Mouse (Mus musculus) retina, adult 2 months (tissue): ENCODE data around the gene Auts2.

Source experiments
- DNase-seq: peaks from one replicate; pipeline ENCODE4 v3.0.0-alpha.2; 2012; ENCODE audit warnings: low read depth, low spot score

Gene Auts2

DNA sequence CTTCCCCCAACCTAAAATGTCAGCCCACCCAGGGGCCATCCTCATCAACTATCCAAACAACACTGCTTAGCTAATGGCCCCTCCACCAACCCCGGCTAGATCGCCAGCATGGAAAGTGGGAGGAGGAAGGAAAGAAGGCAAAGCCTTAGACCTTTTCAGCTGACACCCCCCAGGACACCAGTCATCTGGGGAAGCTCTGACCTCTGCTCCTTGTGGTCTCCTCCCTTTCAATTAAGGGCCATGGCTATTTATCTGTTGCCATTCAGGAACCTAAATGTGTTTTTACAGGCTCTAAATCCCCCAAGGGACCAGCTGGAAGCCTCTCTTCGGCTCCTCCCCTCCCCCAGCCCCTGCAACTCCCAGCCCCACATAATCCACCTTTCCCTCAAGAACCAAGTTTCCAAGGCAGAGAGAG, 42.3 kb downstream of the Auts2 start:
- no peak for DNase-seq

DNA sequence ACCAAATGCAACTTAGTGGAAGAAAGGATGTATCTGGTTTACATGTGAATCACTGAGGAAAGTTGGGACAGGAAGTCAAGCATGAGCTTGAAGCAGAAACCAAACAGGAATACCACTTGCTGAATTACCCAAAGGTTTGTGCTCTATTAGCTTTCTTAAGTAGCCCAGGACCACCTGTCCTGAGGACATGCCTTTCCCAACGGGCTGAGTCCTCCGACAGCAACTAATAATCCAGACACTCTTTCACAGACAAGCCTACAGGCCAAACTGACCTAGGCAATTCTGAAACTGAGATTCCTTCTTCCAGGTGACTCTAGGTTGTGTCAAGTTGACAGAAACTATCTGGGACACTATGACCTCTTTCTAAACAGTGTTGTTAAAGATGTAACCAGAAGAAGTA, 44.2 kb downstream of the Auts2 start:
- no peak for DNase-seq

DNA sequence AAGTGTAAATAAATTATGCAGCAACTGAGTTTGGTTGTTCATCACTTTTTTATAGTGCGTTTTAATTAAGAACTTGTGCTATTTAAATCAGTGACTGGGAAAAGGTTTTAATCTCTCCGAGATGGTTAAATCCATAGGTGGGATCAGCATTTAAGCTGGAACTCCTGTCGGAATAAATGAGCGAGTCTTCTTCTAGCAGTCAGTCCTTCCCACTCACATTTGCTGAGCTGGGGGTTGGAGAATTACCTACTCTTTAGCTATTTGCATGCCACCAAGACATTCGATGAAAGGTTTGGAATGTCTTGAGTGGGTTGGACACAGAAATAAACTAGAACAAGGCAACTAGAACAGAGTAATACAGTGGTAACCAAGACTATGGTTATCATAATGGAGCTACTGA, 45.1 kb downstream of the Auts2 start:
- DNase-seq, result no peak

DNA sequence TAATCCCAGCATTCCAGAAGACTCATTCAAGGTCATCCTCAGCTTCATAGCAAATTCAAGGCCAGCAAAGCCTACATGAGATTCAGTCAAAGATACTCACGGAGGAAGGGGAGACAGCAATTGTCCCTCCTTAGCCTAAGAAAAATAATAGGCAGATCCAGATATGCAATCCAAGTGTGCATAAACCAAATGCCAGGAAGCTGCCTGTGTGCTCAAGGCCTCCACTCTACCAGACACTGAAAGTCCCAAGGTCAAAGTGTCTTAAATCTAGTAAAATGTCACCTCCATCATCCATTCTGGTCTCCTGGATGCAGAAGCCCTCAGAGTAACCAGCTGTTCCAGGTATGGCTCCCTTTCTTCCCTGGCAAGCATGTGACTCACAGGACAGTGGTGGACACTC, 50.4 kb downstream of the Auts2 start:
- DNase-seq, result no peak

DNA sequence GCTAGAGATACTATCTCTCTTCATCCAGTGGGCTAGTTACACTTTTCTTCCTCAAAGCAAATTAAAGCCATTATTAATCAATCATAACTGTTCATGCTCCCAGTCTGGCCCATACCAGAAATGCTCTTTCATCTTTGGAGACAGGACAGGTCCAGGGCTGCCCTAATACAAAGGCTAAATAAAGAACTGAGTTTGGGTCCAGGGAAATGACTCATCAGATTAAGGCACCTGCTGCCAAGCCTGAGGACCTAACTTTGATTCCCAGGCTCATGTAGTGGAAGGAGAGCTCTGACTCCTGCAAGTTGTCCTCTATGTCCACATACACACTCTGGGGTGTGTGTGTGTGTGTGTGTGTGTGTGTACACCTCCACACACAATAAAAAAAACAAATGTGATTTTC, 51.1 kb downstream of the Auts2 start:
- no peak for DNase-seq

DNA sequence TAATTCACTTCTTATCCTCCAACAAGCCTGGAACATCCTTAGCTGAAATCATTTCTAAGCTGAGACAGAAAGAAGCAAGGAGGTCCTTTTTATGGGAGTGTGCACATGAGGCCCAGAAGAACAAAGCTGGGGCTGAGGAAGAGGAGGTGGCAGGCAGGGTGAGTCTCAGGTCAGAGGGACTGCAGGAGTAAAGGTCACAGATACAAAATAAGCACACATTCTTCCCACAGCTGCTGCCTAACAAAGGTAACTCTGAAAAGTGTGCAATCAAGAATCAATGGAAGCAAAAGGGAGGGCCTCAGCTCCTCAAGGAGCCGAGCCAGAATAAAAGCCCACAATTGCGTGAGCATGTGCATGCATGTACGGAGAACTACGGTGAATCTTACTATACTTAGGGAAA, 51.6 kb downstream of the Auts2 start:
- DNase-seq, result no peak

DNA sequence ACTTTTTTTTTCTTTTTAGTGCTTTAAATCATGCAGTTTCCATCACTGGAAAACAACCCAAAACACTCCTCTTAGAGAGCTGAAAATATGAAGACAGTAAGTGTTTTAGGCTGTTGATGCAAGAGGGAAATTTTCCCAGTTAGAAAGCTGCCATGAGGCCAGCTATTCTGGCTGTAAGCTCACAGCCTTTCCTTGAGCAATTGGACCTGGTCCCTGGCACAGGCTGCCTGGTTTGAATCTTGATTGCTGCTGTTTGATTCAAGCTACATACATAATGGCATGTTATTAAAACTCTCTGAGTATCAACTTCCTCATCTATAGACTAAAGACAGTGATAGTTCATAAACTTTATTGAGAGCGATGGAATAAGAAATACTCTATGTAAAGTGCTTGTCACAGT, 52.8 kb downstream of the Auts2 start:
- DNase-seq, result no peak

DNA sequence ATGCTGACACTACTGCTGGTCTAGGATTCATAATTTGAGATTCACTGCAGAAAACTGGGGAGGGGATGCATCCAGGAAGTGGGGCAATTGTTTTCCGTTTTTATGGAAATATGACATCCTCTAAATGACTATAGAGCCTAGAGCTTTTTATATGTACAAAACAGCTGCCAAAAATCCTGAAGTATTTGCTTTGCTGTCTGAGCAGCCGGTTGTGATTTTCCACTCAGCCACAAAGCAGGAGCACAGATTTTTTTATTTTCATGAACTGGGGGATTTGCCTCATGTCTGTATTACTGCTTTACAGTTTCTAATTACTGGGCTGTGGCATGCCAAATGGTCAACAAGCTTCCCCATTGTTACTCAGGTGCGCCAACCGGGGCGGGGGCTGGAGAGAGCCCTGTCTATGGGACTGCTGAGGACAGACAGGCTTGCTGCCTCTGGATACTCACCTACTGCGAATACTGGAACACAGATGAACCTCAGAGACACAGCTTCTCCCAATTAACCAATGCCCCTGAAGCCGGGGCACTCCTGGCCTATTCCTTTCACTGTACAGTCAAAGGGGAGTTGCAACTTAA, 53.3 kb downstream of the Auts2 start:
- no peak for DNase-seq

DNA sequence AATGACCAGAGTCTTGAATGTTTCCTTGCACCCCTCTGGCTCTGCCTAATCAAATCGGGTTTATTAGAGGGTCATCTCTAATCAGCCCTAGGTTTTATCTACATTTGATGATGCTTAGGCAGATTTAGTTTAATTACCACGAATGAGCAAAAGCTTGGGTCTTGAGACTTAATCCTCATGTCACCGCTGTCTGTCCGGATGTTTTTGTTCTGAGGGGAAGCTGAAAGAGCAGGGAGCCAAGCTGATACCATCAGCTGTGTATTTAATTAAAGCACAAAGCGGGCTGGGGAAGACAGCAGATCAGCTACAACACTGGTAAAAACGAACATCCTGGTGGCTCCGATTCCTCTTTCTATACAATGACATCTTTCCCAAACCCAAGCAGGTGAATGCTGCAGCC, 56.3 kb downstream of the Auts2 start:
- no peak for DNase-seq

DNA sequence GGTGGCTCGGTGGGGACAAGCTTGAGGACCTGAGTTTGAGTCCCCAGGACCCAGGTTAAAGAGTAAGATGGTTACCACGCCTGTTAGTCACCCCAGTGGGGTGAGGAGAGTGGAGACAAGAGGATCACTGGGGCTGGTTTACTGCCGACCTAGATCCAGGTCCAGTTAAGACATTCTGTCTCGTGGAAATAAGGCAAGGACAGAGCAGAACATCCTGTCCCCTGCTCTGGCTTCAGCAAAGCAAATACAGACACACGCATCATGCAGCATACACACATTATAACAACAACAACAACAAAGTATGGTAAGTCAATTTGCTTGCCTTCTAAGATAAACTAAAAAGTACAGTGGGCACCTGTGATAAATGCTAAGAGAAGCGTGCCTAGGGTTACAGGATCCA, 57.1 kb downstream of the Auts2 start:
- no peak for DNase-seq

DNA sequence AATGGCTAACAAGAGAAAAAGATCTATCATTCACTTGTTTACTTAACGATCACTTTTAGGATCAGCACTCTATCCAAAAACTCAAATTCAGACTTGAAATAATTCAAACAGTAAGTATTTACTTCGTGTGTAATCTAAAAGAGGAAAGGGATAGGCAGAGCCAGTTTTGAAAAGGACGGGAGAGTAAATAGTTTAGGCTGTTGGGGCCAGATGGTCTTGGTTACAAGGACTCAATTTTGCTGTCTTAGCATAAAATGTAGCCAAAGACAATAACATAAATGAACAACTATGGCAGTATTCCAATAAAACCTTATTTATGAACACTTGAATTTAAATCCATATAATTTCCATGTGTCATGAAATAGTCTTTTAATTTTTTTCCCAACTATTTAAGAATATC, 57.7 kb downstream of the Auts2 start:
- no peak for DNase-seq

DNA sequence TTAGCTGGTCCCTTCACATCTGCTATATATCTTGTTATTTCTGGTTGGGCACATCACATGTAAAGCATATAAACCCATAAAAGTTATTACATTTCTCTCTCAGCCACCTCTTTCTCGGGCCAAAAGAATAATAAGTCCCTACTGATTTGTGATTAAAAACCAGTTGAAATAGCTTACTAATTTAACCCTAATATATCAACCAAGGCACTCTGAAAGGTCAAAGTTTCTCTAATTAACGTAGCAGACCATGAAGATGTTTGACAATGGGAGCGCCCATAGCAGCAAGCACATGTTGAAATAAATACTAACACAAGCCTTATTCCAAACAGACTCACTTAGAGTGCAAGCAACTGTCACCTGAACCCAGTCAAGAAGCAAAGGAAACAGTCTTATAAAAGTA, 61.7 kb downstream of the Auts2 start:
- no peak for DNase-seq

DNA sequence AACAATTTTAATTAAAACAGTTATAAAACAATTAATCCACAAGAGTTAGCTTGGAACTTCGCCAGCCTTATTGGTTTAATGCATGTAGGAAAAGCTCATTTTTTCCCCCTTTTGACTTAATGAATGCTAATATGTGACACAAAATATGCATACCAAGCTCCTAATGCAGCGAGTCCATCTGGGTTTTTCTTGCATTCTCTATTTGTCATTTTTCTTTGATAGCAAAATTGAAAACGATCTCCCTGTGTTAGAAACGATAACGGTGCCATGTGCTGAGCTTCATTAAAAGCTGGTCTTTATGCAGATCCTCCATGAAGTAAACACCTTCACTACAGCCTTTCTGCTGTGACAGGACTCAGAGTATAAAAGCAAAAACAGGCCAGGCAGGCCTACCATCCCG, 62.7 kb downstream of the Auts2 start:
- DNase-seq, result no peak

DNA sequence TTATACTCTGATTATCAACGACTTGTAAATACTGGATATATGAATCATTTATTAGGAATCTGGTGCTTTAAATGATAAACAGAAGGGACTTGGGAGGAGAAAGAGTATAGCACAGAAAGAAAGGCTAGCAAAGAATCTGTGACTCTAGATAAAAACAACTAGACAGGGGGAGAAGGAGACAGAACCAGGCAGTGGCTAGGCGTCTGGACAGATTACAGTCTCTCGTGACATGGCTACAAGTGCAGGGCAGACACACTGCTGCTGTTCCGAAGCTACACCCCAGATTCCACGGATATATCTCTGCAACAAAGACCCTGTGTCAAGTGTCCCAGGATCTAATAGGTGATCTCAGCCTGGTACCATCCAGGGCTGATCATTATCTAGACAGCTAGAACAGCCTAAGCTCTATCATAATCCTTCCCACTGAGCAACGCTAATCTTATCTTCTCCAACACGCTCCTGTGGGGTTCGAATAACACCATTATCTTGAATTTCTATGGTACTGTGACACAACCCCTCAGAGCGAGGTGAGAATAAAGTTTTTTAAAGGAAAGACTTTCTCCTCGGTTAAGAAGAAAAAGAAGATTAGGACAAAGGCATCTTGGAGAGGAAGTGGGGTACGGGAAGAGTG, 63.8 kb downstream of the Auts2 start:
- no peak for DNase-seq

DNA sequence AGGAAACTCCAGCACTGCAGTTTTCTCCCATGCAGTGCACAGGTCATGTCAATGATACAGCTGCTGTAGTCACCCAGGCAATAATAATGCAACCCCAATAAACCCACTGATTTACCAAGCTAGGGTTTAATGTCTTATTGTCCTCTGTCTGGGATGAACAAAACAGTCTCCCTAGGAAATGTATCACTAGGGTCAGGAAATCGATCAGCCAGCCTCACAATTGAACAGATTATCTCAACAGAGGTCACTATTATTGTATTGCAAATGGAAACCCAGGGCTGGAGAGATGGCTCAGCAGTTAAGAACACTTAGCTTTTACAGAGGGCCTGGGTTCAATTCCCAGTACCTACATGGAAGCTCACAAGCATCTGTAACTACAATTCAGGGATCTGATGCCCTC, 65.6 kb downstream of the Auts2 start:
- no peak for DNase-seq

DNA sequence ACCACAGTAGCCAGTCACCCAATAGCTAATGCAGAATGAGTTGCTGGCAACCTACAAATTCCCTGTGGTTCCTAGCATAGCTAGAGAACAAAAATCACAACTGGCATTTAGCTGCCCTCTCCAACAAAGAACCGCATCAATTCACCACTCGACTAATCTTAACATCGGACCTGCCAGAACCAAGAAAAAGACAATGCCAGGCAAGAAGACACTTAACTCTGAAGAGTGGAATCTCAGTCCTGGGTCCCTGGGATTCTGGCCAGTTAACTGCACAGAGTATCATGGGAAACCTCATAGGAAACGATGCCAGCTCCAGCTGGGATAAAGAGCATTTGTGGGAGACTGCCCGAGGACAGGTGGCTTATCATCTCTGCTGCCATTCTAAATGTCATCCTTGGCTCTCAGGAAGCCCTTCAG, 70.2 kb downstream of the Auts2 start:
- DNase-seq, result no peak

DNA sequence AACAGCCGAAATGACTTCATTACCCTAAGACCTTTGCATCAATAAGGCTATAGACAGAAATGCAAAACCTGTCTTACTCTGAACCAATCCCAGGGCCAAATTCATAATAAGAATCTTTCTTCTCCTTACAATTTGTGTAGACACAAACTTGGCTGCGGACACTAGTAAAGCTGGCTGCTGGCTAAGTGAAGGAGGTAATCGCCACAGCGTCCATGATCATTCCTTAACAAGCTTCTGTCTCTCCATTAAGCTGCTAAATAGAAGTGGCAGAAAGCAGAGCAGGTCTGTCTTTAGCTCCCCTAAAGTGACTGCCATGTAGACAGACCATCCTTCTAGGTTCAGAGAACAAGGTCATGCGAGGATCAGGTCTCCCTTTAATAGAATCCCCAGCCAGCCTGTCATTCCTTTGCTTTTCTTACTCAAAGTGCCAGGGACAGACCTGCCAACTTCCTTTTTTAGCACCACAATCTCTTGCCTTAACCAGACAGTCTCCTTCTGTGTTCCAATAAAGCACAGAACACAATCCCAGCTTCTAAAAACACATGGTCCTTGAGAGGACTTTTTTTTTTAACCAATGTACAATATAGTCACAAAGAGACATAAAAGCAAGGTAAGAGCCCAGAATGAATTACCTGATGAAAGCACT, 70.8 kb downstream of the Auts2 start:
- DNase-seq, result no peak

DNA sequence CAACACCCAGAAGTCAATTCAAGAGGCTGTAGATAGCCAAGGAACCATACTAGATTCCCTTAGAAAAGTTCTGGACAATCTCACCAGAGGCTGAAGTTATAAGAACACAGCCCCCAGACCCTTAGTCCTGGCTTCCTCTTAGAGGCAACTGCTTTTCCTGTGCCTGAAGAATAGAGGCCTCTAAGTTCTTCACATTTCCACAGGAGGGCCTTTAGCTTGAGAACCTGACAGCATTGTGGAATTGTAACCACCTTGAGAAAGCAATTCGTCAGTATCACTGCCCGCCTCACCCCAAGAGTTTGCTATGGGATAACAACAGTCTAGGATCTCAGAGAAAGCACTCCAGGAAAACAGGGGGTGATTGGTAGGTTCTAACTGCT, 75.8 kb downstream of the Auts2 start:
- no peak for DNase-seq

DNA sequence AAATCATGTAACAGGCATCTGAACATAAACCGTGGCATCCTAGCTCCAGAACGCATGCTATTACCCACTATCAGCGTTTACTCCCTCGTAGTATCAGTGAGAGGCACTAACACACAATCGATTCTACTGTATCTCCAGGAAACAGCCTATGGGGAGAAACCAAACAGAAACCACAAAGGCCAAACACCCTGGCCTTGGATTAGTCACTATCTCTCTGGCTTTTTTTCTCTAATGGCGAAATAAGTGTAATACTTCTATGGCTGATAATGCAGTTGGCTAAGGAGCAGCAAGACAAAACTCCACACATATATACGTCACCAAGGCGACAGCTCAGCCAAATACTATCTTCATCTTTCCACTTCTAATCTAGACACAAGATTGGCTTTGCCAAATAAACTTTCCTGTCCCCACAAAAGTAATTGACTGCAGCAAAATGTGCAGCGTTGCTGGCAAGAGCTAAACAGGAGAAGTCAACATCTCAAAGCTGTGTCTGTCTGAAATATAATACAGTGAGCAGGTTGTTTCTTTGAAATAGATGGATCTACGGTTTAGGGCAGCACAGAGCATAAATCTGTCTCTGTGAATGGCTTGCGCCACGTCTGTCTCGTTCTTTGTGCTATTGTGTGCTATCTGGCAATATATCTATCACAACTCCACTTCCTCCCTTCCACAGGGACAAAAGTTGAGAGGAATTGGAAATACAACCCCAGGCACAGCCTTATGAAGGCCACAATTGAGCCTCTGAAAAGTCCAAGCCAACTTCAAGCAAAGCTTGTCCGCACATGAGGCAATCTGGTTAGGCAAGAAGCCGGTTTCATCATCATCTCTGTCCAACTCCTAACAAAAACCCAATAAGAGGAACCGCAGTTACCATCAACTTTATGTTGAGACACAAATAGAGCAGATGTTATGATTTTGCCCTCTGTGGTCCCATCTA, 76.4 kb downstream of the Auts2 start:
- DNase-seq, result no peak

DNA sequence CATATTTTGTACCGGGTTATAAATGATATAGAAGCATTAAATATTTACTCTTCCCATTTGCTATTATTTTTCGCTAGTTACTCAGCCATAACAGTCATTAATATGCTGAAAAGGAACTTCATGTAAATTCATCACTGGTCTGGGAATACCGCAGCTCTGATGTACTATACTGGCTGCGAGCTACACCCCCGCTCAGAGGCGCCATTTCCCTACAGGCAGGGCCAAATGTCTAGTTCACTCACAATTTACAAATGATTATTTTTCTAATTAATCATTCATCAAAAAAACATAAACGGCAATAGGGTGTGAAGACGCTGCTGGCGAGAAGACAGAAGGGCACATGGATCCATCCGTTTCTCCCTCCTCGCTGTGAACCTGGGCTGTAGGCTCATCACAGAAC, 80.6 kb downstream of the Auts2 start:
- DNase-seq, result no peak

DNA sequence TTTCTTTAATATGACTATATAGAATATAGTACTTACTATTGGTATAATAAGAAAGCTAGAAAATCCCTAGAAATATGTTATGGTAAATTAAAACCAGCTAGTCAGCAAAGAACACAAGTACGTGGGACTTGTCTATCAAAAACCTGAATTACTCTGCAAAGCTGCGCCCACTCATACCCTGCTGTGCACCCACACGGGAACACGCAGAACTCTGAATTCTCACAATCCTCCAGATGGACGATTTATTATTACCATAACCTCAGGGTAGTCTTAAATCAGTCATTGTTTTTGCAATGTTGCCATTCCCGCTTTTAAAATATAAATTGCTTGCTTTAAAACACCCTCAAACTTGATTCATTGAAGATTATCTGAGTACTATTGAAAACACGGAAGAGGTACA, 84.6 kb downstream of the Auts2 start:
- DNase-seq, result no peak

DNA sequence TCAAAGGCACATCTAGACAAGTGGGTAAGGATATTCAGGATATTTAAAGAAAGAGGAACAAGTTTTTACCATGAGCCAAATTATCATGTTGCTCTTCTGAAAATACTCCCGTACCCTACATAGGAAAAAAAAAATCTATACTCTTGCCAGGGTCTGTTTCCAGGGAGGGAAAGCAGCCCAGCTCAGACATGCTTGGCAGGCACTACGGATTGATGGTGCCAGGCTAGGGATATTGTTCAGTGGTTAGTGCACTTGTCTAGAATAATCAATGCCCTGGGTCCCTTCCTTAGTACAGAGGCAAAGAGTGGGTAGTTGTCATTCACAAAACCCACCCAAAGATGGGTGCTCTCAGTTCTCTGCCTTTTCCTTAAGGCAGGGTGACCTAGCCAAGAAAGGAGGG, 90.8 kb downstream of the Auts2 start:
- DNase-seq, result no peak

DNA sequence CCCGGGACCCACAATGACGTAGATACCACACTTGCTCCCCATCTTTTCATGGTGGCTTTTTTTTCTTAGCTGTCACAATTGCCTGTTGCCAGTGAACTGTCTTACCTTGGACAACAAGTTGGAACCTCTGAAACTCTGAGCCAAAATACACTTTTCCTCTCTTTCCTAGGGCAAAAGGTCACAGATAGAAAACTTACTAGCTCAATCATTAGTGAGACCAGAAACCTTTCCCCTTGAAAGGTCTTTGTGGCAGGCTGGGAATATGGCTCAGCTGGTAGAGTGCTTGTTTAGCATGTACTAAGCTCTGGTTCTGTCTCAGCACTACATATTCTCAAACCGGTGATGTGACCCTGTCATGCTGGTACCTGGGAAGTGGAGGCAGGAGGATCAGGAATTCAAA, 93.1 kb downstream of the Auts2 start:
- DNase-seq, result no peak
